Mouse (Mus musculus) heart, adult 2 months (tissue): ENCODE data around the gene Slc51b.

ENCODE experiments used
- CTCF ChIP-seq: fragments of 200-600 bp; IDR thresholded peaks from 2 replicates; pipeline ENCODE4 v1.8.1; 2022; ENCODE audit warnings: antibody characterized with exemption, mild to moderate bottlenecking, moderate library complexity
- EP300 ChIP-seq: fragments of 200-500 bp; IDR thresholded peaks from 2 replicates; pipeline ENCODE4 v1.6.1; 2011; ENCODE audit warnings: low read depth, low read length, control low read depth; ENCODE audit not compliant: insufficient read depth
- POLR2A ChIP-seq: fragments of 200-500 bp; IDR thresholded peaks from 2 replicates; pipeline ENCODE4 v1.6.1; 2011; ENCODE audit warnings: mild to moderate bottlenecking, low read depth, low read length, control low read depth; ENCODE audit not compliant: insufficient read depth

- TF ChIP-seq POLR2A (no peak), CTCF (no peak), EP300 (no peak)
These were observed at the start of gene Slc51b for GRCm38 (mm10) chr9:65422760-65423501.
